Mouse (Mus musculus) MEL (cell line): ENCODE results near the gene Prkcq.

ENCODE experiments used
- E2F4 ChIP-seq: IDR thresholded peaks from 2 replicates; pipeline ENCODE4 v1.6.1; 2011; ENCODE audit warnings: low read depth, low read length, improper control_type of control experiment, borderline replicate concordance
- EP300 ChIP-seq, 2 experiments: IDR thresholded peaks; 2 replicates each; pipeline ENCODE4 v1.6.1; 2011; ENCODE audit warnings: improper control_type of control experiment in 2 of 2, low read length in 2 of 2, low read depth in 1 of 2, mild to moderate bottlenecking in 1 of 2
- POLR2A ChIP-seq, 2 experiments: IDR thresholded peaks; 2 replicates each; pipeline ENCODE4 v1.6.1; 2011 to 2012; ENCODE audit warnings: low read length in 2 of 2, mild to moderate bottlenecking in 2 of 2, control low read depth in 1 of 2, improper control_type of control experiment in 1 of 2, low read depth in 1 of 2, moderate library complexity in 1 of 2; ENCODE audit not compliant: control insufficient read depth in 1 of 2, insufficient read depth in 1 of 2, poor library complexity in 1 of 2
- POLR2AphosphoS2 ChIP-seq: IDR thresholded peaks from 2 replicates; pipeline ENCODE4 v1.6.1; 2011; ENCODE audit warnings: low read length, improper control_type of control experiment
- TAL1 ChIP-seq: IDR thresholded peaks from 2 replicates; pipeline ENCODE4 v1.6.1; 2012; ENCODE audit warnings: mild to moderate bottlenecking, inconsistent platforms, low read length, moderate library complexity, mixed read lengths
- USF2 ChIP-seq, 2 experiments: IDR thresholded peaks; 2 replicates each; pipeline ENCODE4 v1.6.1; 2011 to 2012; ENCODE audit warnings: improper control_type of control experiment in 2 of 2, low read length in 2 of 2, borderline replicate concordance in 1 of 2, inconsistent platforms in 1 of 2, low read depth in 1 of 2, mild to moderate bottlenecking in 1 of 2; ENCODE audit not compliant: insufficient read depth in 1 of 2
- ZNF384 ChIP-seq: IDR thresholded peaks from 2 replicates; pipeline ENCODE4 v1.6.1; 2012; ENCODE audit warnings: low read depth, mild to moderate bottlenecking, inconsistent platforms, low read length, improper control_type of control experiment

DNA sequence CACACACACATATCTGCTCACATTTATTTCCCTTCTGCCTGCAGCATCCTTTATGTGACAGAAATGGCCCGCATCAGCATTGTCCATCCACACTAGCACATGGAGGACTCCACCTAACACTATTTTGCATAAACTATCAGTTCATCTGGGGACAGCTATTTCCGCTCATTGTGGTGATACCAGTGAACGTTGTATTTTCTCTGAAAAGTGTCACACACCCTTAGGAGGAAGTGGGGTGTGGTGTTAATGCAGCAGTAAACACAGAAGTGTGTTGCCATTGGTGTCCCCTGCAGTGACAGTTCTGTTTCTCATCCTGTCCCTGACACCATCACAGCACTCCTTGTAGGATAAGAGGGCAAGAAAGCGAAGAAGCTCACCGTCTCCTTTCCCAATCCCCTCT lies 46.2 kb downstream of the Prkcq start:
- TF ChIP-seq E2F4 (no peak), USF2 (IDR thresholded peaks at IDR 0.05; ENCODE audit: borderline replicate concordance in 1 of 2, insufficient read depth in 1 of 2, low read depth in 1 of 2, low read length in 2 of 2) (no peak), TAL1 (no peak), EP300 (IDR thresholded peaks at IDR 0.05; ENCODE audit: low read depth in 1 of 2, low read length in 2 of 2) (peak; percentile 38 to 78; a peak in 3 of 4 replicates), POLR2A (IDR thresholded peaks at IDR 0.05; ENCODE audit: control insufficient read depth in 1 of 2, insufficient read depth in 1 of 2, low read depth in 1 of 2, low read length in 2 of 2, poor library complexity in 1 of 2) (no peak; a peak in 1 of 4 replicates), ZNF384 (no peak), POLR2AphosphoS2 (no peak)
